Mouse (Mus musculus): ENCODE measurements at regions not wholly inside any gene's neighbourhood (a gene's known extent, or its start where the extent isn't known, plus 50 kb on each side); places are given as distances from the start of the nearest gene placed in this dataset.
A peak's percentile ranks its signal among the peaks of the same experiment; 100 is the strongest.

- no peak for DNase-seq (ENCODE audit: low spot score in 2 of 2)
Measured at GRCm38 (mm10) chr6:100107066-100107465, 180.2 kb downstream of the Rybp start.

GRCm38 (mm10) chr6:100100565-100101133 is 186.6 kb downstream of the Rybp start:
- no peak for DNase-seq (ENCODE audit: low spot score in 2 of 2)

- DNase-seq (ENCODE audit: low spot score in 2 of 2), result no peak
Measured at GRCm38 (mm10) chr6:100096393-100097125, 190.7 kb downstream of the Rybp start.

- no peak for DNase-seq (ENCODE audit: low spot score in 2 of 2)
Measured at GRCm38 (mm10) chr6:100094653-100095217, 192.6 kb downstream of the Rybp start.

GRCm38 (mm10) chr6:100092870-100093269 is 194.4 kb downstream of the Rybp start:
- DNase-seq (ENCODE audit: low spot score in 2 of 2), result no peak

- DNase-seq (ENCODE audit: low spot score in 2 of 2), result no peak
Measured at GRCm38 (mm10) chr6:100091815-100092214, 195.5 kb downstream of the Rybp start.

- no peak for DNase-seq (ENCODE audit: low spot score in 2 of 2)
Measured at GRCm38 (mm10) chr6:100088576-100088975, 198.7 kb downstream of the Rybp start.

GRCm38 (mm10) chr6:100086807-100087206 is 200.5 kb downstream of the Rybp start:
- no peak for DNase-seq (ENCODE audit: low spot score in 2 of 2)

- no peak for DNase-seq (ENCODE audit: low spot score in 2 of 2)
Measured at GRCm38 (mm10) chr6:100085981-100086380, 201.3 kb downstream of the Rybp start.

GRCm38 (mm10) chr6:100083868-100084477 is 203.3 kb downstream of the Rybp start:
- DNase-seq (ENCODE audit: low spot score in 2 of 2), result no peak

- no peak for DNase-seq (ENCODE audit: low spot score in 2 of 2)
Measured at GRCm38 (mm10) chr6:100083127-100083526, 204.2 kb downstream of the Rybp start.

- DNase-seq (ENCODE audit: low spot score in 2 of 2), result no peak
Measured at GRCm38 (mm10) chr6:100074672-100075335, 212.5 kb downstream of the Rybp start.

GRCm38 (mm10) chr6:100072261-100072968 is 214.9 kb downstream of the Rybp start:
- no peak for DNase-seq (ENCODE audit: low spot score in 2 of 2)

GRCm38 (mm10) chr6:100069151-100069550 is 218.1 kb downstream of the Rybp start:
- peak; percentile 8 to 17 for DNase-seq (ENCODE audit: low spot score in 2 of 2)

- DNase-seq (ENCODE audit: low spot score in 2 of 2), result no peak
Measured at GRCm38 (mm10) chr6:100067273-100067672, 220.0 kb downstream of the Rybp start.

GRCm38 (mm10) chr6:100065586-100065985 is 221.7 kb downstream of the Rybp start:
- DNase-seq (ENCODE audit: low spot score in 2 of 2), result no peak

- DNase-seq (ENCODE audit: low spot score in 2 of 2), result no peak
Measured at GRCm38 (mm10) chr6:100062961-100063360, 224.3 kb downstream of the Rybp start.

- DNase-seq (ENCODE audit: low spot score in 2 of 2), result peak; percentile 54 to 71
Measured at GRCm38 (mm10) chr6:100059803-100060202, 227.5 kb downstream of the Rybp start.

- DNase-seq (ENCODE audit: low spot score in 2 of 2), result no peak
Measured at GRCm38 (mm10) chr6:100055980-100056379, 231.3 kb downstream of the Rybp start.

- no peak for DNase-seq (ENCODE audit: low spot score in 2 of 2)
Measured at GRCm38 (mm10) chr6:100052955-100053795, 234.1 kb downstream of the Rybp start.
